Mouse (Mus musculus) bone marrow macrophage, adult 2 months (primary cell): ENCODE results near the gene Cnksr3. TPM values are rescaled to one million over a fixed set of nuclear protein-coding genes. Genes with fewer than 3 reads are reported as not detected.

Source experiments
- H3K27ac ChIP-seq: 2 replicates; pipeline ENCODE4 v1.5.1; 2012; ENCODE audit warnings: low read depth, low read length; ENCODE audit not compliant: insufficient read depth
- H3K4me1 ChIP-seq: 2 replicates; pipeline ENCODE4 v1.6.1; 2012; ENCODE audit warnings: low read length; ENCODE audit not compliant: control insufficient read depth, insufficient read depth
- H3K4me3 ChIP-seq: 2 replicates; pipeline ENCODE4 v1.5.1; 2012; ENCODE audit warnings: mild to moderate bottlenecking, low read length, moderate library complexity; ENCODE audit not compliant: insufficient read depth
- CTCF ChIP-seq: IDR thresholded peaks from 2 replicates; pipeline ENCODE4 v1.5.1; 2012; ENCODE audit warnings: low read depth, mild to moderate bottlenecking, low read length, moderate library complexity
- POLR2A ChIP-seq: IDR thresholded peaks from 2 replicates; pipeline ENCODE4 v1.6.1; 2012; ENCODE audit warnings: mild to moderate bottlenecking, low read depth, low read length, borderline replicate concordance
- polyA plus RNA-seq: library from polyadenylated mRNA; stranded (reverse); fragments of >200 nt; gene quantifications from 2 replicates; pipeline ENCODE4 v1.2.4, GENCODE M21; 2012; ENCODE audit not compliant: missing spikeins, insufficient read depth, insufficient read length

Cnksr3 gene
- polyA plus RNA-seq, 1 experiment = 5.0 TPM

GRCm38 (mm10) chr10:7103872-7104271 is 108.2 kb downstream of the Cnksr3 start:
- Histone ChIP-seq H3K4me3 (no peak overlapping the region), H3K4me1 (no peaks in the 10 kb centered on the region), H3K27ac (no peak overlapping the region)
- TF ChIP-seq POLR2A (no peak), CTCF (no peak)

- no peak for TF ChIP-seq CTCF
- no peak for TF ChIP-seq POLR2A
- Histone ChIP-seq H3K4me1 (no peaks in the 10 kb centered on the region), H3K27ac (no peak overlapping the region), H3K4me3 (no peak overlapping the region)
Observed at GRCm38 (mm10) chr10:7077971-7078370, 134.1 kb downstream of the Cnksr3 start.

- TF ChIP-seq CTCF (no peak), POLR2A (no peak)
- Histone ChIP-seq H3K27ac (no peak overlapping the region), H3K4me3 (no peak overlapping the region), H3K4me1 (no peaks in the 10 kb centered on the region)
Observed at GRCm38 (mm10) chr10:7077389-7077808, 134.6 kb downstream of the Cnksr3 start.

GRCm38 (mm10) chr10:7076662-7077211 is 135.3 kb downstream of the Cnksr3 start:
- H3K4me1 ChIP-seq = no peaks in the 10 kb centered on the region
- no peak overlapping the region for H3K4me3 ChIP-seq
- no peak for TF ChIP-seq CTCF
- no peak for TF ChIP-seq POLR2A
- no peak overlapping the region for H3K27ac ChIP-seq

GRCm38 (mm10) chr10:7076201-7076600 is 135.8 kb downstream of the Cnksr3 start:
- TF ChIP-seq POLR2A (no peak), CTCF (peak; percentile 64)
- H3K4me1 ChIP-seq = no peaks in the 10 kb centered on the region
- H3K4me3 ChIP-seq = no peak overlapping the region
- no peak overlapping the region for H3K27ac ChIP-seq

GRCm38 (mm10) chr10:7075661-7076060 is 136.4 kb downstream of the Cnksr3 start:
- H3K4me1 ChIP-seq = no peaks in the 10 kb centered on the region
- no peak overlapping the region for H3K27ac ChIP-seq
- TF ChIP-seq POLR2A (no peak), CTCF (no peak)
- no peak overlapping the region for H3K4me3 ChIP-seq

- Histone ChIP-seq H3K4me1 (no peaks in the 10 kb centered on the region), H3K4me3 (no peak overlapping the region), H3K27ac (no peak overlapping the region)
- TF ChIP-seq CTCF (no peak), POLR2A (no peak)
Observed at GRCm38 (mm10) chr10:7074231-7074630, 137.8 kb downstream of the Cnksr3 start.

- Histone ChIP-seq H3K4me1 (no peaks in the 10 kb centered on the region), H3K4me3 (no peak overlapping the region), H3K27ac (no peak overlapping the region)
- no peak for TF ChIP-seq CTCF
- TF ChIP-seq POLR2A = no peak
Observed at GRCm38 (mm10) chr10:7070924-7071323, 141.1 kb downstream of the Cnksr3 start.

GRCm38 (mm10) chr10:7070100-7070835 is 141.8 kb downstream of the Cnksr3 start:
- Histone ChIP-seq H3K4me1 (no peaks in the 10 kb centered on the region), H3K4me3 (no peak overlapping the region), H3K27ac (no peak overlapping the region)
- TF ChIP-seq POLR2A (no peak), CTCF (no peak)

GRCm38 (mm10) chr10:7069090-7069489 is 142.9 kb downstream of the Cnksr3 start:
- Histone ChIP-seq H3K4me1 (peaks cover 5% of the 10 kb centered on the region), H3K4me3 (no peak overlapping the region), H3K27ac (no peak overlapping the region)
- no peak for TF ChIP-seq CTCF
- TF ChIP-seq POLR2A = no peak

Other genes with a start within 250 kb of the Cnksr3 start
- gene Ipcef1, start 159.8 kb downstream of the Cnksr3 start, polyA plus RNA-seq = 0.17 and 0.36 TPM in 2 replicates